Mouse (Mus musculus): ENCODE measurements around the gene Prpsap1. TPM values are rescaled to one million over a fixed set of nuclear protein-coding genes. Genes with fewer than 3 reads are reported as not detected.

The Prpsap1 gene
- total RNA-seq, 2 experiments from 2014 or later = 14.2 to 15.1 TPM

GRCm38 (mm10) chr11:116434967-116435752 lies 58.8 kb downstream of the Prpsap1 start:
- no peak for DNase-seq
- H3K27ac ChIP-seq = peak overlapping the region; percentile 95
- TF ChIP-seq CTCF (IDR thresholded peaks at IDR 0.05) = no peak
- H3K4me3 ChIP-seq = peak overlapping the region; percentile 70
- intact Hi-C loops (cut with DNase I) = loop anchor here (5.0 kb wide), 2 partner anchors 38 to 48 kb away; no protein-coding TSS in a partner anchor

GRCm38 (mm10) chr11:116434287-116434966 lies 59.6 kb downstream of the Prpsap1 start:
- no peak for TF ChIP-seq CTCF (IDR thresholded peaks at IDR 0.05)
- DNase-seq = peak; percentile 90
- peak overlapping the region; percentile 70 for H3K4me3 ChIP-seq
- intact Hi-C loops (cut with DNase I) = loop anchor here (5.0 kb wide), 1 partner anchor 37 kb away; no protein-coding TSS in a partner anchor
- H3K27ac ChIP-seq = peak overlapping the region; percentile 95

- no peak for TF ChIP-seq CTCF (IDR thresholded peaks at IDR 0.05)
- intact Hi-C loops (cut with DNase I) = loop anchor here (5.0 kb wide), 1 partner anchor 36 kb away; no protein-coding TSS in a partner anchor
- H3K27ac ChIP-seq = peak within 1 kb of the TSS; percentile 95
- peak; percentile 100 for DNase-seq
- H3K4me3 ChIP-seq = peak within 1 kb of the TSS; percentile 70
Measured at GRCm38 (mm10) chr11:116433356-116434286, 60.4 kb downstream of the Prpsap1 start, which contains the start of gene Ubald2. Gene Ubald2, plus strand, starts transcription at chr11:116434094.

- intact Hi-C loops (cut with DNase I) = loop anchor here (5.0 kb wide), 1 partner anchor 35 kb away; no protein-coding TSS in a partner anchor
- no peak overlapping the region for H3K27ac ChIP-seq
- no peak for DNase-seq
- TF ChIP-seq CTCF (IDR thresholded peaks at IDR 0.05) = no peak
- no peak overlapping the region for H3K4me3 ChIP-seq
Measured at GRCm38 (mm10) chr11:116432593-116433355, 61.2 kb downstream of the Prpsap1 start.

- Histone ChIP-seq H3K4me3 (no peak overlapping the region), H3K27ac (no peak overlapping the region)
- no peak for DNase-seq
- TF ChIP-seq CTCF (IDR thresholded peaks at IDR 0.05) = no peak
- intact Hi-C loops (cut with DNase I) = loop anchor here (5.0 kb wide), 1 partner anchor 35 kb away; no protein-coding TSS in a partner anchor
Measured at GRCm38 (mm10) chr11:116432127-116432526, 61.9 kb downstream of the Prpsap1 start.

GRCm38 (mm10) chr11:116431428-116432077 lies 62.4 kb downstream of the Prpsap1 start:
- DNase-seq = no peak
- no peak overlapping the region for H3K4me3 ChIP-seq
- no peak for TF ChIP-seq CTCF (IDR thresholded peaks at IDR 0.05)
- H3K27ac ChIP-seq = no peak overlapping the region
- intact Hi-C loops (cut with DNase I) = loop anchor here (2.0 to 5.0 kb wide), 2 partner anchors 17 to 34 kb away; no protein-coding TSS in a partner anchor

GRCm38 (mm10) chr11:116430723-116431427 lies 63.1 kb downstream of the Prpsap1 start:
- Histone ChIP-seq H3K4me3 (no peak overlapping the region), H3K27ac (no peak overlapping the region)
- intact Hi-C loops (cut with DNase I) = loop anchor here (2.0 to 5.0 kb wide), 2 partner anchors 16 to 34 kb away; no protein-coding TSS in a partner anchor
- TF ChIP-seq CTCF (IDR thresholded peaks at IDR 0.05) = no peak
- DNase-seq = peak; percentile 11

GRCm38 (mm10) chr11:116429862-116430613 lies 64.0 kb downstream of the Prpsap1 start:
- intact Hi-C loops (cut with DNase I) = loop anchor here (2.0 to 5.0 kb wide), 2 partner anchors 15 to 33 kb away; no protein-coding TSS in a partner anchor
- no peak for TF ChIP-seq CTCF (IDR thresholded peaks at IDR 0.05)
- peak; percentile 8 for DNase-seq
- no peak overlapping the region for H3K27ac ChIP-seq
- no peak overlapping the region for H3K4me3 ChIP-seq

Measured in gastrocnemius, adult 2 months (tissue).